Mouse (Mus musculus): ENCODE data around the gene Nrxn3.

Gene Nrxn3

GRCm38 (mm10) chr12:88722691-88723070 is at the start of gene Nrxn3:
Nrxn3 (plus strand) TSS chr12:88722876.
- DNase-seq: peak; percentile 4

DNA sequence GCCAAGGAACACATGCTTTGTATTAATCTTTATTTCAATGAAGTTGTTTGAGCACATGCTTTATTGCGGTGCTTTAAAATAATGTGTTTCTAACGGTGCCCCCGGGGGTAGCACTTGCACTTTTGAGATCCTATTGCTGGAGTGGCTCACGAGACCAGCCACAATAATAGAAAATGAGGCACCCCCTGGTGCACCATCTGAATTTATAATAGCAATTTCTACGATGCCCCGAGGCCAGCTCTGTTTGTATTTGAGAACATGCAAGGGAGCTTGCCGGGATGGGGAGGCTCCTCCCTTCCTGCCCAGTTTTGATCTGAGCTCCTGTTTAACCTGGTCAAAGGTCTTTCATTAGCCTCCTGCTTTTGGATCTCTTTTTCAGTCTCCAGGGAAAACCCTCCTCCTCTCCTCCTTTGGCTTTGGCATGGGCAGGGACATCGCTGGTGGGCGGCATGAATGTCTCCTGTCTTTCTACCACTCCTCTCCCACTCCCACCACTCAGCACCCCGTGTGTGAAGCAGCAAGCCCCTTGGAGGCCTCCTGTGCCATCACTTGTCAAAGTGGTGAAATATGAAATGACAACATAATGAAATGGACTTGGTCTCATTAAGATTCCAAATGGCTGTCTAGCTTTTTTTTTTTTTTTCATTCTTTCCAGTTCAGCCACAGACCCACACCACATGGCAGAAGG is 18.4 kb upstream of the Nrxn3 start:
- DNase-seq: peak; percentile 5

- no peak for DNase-seq
These were observed 16.7 kb upstream of the Nrxn3 start for GRCm38 (mm10) chr12:88705959-88706358.

GRCm38 (mm10) chr12:88707786-88708185 is 14.9 kb upstream of the Nrxn3 start:
- no peak for DNase-seq

- peak; percentile 64 for DNase-seq
These were observed 13.5 kb upstream of the Nrxn3 start for GRCm38 (mm10) chr12:88709223-88709622.

DNA sequence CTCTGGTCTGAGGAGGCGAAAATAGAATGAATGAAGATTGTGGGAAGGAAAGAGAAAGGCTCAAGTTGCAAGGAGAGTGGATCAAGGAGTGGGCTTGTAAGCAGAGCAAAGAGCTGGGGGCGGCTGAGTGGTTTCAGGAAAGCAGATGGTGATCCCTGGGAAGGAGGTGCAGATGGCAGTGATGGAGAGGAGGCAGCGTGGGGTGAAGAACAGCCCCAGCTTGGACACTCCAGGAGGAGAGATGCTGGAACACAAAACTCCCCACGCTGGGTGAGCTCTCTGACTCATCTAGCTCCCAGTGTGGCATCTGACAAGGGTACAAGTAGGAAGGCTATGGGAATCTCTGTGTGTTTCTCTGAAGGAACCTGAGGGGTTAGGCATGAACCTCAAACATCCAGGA is 9.2 kb upstream of the Nrxn3 start:
- no peak for DNase-seq

DNA sequence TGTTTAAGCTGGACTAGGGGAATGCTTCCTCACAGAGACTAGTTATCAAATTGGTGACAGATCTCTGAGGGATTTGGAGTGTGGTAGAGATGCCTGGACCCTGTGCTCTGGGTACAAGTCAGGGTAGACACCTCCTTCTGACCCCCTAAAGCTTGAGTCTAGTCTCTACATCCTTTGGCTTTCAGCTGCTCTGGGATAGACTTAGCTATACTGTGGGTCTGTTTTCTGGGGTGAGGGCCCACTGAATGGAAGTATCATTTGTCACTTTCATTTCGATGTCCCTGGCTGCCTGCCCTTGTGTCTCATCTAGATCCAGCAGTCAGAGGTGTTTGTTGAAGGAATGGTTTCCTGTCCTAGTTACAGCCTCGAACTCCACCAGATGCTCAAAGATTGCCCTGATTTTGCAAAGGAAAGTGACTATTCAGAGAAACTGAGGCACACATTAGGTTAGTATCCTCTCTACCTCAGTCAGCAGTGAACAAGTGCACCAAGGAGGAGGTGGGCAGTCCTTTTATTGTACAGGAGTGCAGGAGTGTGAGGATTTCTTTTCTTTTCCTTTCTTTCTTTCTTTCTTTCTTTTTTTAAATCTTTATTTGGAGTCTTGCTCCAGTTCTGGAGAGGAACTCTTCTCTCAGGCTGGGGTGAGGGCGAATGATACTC is 515 bp upstream of the Nrxn3 start:
- DNase-seq: no peak

DNA sequence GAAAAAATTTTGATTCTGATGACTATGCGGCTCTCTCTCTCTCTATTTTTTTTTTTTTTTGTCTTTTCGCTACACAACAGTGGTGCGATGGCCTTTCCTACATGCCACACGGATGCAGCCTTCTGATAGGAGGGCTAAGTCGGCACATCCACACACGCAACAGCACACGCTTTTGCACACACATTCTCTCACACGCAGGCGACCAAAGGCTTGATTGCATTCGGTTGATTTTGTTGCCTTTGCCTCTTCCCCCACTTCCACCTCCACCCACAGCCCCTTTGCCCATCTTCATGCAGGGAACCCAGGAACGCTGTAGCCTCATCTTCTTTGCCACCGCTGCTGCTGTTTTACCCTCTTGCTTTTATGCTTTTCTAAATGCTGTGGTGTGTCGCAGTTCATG is 3.6 kb downstream of the Nrxn3 start:
- no peak for DNase-seq

DNA sequence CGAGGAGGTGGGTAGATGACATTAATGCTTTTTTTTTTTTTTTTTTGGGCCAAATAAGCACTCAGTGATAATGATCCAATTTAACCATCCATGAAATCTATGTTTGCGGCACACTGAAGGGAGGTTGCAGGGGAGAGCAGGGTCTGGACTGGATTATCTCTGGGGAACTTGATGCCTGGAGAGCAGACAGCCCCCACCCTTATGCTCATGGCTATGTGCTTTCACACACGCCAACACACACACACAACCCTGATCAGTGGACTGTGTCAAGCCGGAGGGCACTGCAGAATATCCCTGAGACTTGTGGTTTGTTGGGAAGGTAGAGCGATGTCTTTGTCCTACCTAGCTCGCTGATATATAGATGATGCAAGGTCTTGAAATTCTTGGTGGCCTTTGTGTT is 4.1 kb downstream of the Nrxn3 start:
- DNase-seq: no peak

DNA sequence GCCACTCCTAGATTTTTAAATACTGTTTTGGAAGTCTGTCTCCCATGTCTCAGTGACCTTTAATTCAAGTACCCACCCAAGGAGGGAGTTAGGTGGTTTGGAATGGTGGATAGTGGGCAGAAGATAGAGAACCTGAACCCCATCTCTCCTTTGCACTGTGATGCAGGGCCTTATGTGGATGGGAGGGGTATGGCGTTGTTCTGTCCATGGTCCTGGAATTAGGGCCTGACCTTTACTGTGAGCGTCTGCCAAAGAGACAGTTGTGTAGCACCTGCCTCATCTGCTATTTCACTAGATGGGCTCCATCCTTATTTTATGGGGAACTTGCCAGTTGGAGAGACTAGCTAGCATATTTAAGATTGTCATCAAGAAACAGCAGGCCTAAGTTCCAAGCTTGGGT is 8.0 kb downstream of the Nrxn3 start:
- no peak for DNase-seq

GRCm38 (mm10) chr12:88735045-88735444 is 12.4 kb downstream of the Nrxn3 start:
- no peak for DNase-seq

DNA sequence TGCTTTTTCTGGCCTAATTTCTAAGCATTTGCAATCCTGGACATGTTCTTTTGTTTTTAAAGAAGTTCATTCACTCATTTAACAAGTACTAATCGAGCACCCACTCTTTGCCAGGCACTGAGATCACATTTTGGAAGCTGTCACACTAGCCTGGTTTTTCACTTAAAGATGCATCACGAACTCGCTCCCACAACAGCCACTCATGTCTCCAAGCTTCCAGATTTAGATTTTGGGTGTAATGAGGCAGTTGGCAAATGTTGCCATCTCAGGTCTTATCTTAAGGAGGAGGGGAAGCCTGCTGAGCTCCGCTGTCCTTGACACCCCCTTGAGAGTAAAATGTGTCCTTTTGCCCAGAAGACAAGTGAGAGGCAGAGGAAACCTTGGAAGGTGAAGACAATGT is 14.4 kb downstream of the Nrxn3 start:
- DNase-seq: no peak

- no peak for DNase-seq
These were observed 15.9 kb downstream of the Nrxn3 start for GRCm38 (mm10) chr12:88738616-88739015.

DNA sequence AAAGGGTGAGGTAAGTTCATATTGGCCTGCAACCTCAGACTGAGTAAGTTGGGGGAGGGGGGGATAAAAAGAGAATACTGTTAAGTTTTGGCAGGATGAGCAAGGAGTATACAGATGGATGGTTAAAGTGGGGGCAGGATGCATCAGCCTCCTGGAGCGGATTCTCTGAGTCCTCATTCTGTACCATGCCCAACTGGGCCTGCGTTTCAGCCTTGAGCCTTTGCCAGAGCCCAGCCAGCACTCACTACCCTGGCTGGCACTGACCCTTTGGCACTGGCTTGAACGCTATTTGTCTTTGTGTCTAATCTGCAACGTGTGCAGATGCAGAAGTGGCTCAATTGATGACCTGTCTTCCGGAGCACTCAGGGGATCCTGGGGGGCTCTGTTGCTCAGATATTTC is 24.1 kb downstream of the Nrxn3 start:
- no peak for DNase-seq

GRCm38 (mm10) chr12:88764791-88765190 is 42.1 kb downstream of the Nrxn3 start:
- no peak for DNase-seq

DNA sequence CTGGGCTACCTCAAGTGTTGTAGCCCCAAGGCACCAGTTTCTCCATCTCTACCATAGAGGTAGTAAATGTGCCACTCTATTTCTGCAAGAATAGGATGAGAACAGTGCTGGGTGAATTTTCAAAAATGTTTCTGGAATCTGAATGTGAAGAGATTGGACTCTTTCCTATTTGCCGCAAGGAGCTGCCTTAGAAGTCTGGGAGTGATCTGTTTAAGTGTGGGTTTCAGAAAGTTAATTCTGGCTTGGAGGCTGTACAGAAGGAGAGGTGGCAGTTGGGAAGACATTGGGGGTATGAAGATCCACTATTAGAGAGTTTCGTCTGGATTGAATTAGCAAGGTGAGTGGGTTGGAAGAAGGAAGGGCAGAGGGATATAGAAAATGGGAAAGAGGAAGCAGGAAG is 52.0 kb downstream of the Nrxn3 start:
- no peak for DNase-seq

DNA sequence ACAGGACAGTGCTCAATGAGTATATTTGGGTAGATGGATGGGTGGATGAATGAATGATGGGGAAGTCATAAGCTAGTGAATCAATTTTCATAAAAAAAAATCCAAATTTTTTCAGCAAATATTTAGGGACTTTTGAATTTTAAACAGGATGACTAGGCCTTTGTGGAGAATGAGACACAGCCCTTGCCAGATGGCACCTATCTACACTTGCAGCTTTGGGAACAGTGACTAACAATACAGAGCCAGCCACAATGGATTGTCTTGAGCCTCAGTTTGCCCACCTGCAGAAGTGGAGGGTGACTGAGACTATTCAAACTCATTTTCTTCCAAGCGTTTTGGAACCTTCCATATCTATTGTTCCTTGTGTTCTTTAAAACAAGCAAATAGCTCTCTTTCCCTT is 55.4 kb downstream of the Nrxn3 start:
- no peak for DNase-seq

DNA sequence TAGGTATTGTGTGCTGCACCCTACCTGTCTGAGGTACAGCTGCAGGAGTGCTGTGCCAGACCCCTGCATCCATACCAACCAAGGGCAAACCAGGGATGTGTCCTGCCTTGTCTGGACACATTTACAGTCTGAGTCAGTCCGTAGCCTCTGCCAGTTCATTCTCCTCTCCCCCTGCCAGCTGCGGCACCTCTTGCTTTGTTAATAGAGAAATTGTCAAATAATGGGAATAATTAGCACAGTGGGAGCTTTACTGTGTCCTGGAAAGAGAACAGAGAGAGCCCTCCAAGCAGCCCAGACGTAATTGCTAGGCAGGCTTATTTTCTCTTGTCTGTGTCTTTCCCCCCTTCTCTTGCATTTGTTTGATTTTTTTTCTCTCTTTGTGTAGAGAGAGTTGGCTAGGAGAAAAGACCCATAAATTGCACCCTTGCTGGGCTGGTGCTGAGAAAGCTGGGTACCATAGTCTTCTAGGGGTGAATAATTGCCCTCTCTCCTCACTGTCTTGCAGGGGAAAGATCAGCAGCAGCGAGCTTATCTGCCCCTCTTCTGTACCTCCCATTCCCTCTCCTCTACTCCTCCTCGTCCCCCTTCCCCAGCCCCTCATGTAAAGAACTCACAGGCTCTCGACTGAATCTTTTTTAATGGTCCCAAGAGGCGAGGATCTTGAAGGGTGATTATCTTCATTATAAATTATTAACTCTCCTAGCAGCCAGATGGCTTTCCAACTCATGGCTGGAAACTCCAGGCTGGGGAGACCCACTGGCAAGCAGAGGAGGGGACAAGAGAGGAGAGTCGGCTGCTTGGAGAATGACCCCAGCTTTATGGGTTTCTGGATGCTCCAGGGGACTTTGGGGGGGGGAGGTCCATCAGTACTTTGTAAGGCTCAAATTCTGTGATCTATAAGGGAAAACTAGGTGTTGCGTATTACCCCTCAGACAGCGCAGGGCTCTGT is 61.8 kb downstream of the Nrxn3 start:
- no peak for DNase-seq

DNA sequence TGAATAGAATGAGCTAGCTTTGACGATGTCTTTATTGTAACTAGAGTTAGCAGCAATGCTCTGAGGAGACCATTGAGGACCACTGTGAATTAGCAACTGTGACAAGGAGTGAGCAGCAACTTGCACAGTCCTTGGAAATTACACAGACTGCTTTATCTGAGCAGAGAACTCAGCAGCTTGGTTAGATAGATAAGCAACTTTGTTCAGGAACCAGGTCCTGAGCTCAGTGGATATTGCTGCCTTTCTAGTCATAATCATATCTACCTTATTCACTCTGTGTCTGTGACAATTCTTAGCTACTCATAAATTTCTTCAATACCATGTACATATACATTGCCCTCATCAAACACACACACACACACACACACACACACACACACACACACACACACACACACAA is 70.6 kb downstream of the Nrxn3 start:
- no peak for DNase-seq

DNA sequence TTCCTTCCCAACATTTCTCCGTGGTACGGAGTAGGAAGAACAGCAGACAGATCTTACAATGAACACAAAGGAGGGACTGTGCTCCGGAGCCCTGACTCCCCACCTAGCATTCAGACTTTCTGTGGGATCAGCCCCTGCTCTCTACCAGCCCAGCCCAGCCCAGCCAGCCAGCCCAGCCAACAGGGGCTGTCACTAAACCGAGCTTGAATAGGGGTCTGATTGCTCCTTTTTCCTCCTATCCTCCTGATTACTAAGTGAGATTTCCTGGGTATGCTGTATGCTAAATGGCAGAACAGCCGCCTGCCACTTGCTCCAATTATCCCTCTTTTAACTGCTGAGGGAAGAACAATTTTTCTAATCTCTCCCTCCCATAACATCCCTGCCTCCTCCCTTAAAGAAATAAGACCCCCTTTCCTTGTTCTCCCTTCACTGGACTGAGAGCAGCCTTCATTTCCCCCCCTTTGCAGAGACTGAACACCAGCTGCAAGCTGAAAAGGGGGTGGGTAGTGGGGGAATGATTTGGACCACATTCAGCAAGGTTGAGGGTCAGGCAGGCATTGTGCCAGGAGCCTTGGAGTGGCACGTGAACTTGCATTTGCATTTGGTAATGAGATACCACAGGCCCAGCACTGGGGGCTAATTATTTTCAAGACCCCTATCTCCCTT is 78.4 kb downstream of the Nrxn3 start:
- DNase-seq: no peak

DNA sequence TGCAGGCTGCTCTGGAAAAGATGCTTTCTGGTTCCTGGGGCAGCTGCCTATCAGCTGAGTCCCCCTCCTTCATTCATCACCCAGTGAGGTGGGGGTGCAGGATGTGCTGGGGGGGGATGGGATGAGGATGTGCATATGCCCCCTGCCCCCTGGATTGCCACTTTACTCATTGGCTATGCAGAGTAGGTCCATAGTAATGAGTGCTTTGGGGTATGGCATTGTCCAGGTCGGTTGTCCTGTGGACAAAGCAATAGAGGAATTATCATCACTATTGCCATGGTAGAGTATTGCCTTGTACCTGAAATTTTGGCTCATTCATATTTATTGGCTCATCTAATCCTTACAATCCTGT is 79.0 kb downstream of the Nrxn3 start:
- no peak for DNase-seq

GRCm38 (mm10) chr12:88808947-88809346 is 86.3 kb downstream of the Nrxn3 start:
- no peak for DNase-seq

GRCm38 (mm10) chr12:88812173-88812572 is 89.5 kb downstream of the Nrxn3 start:
- DNase-seq: no peak

Measured in kidney, postnatal 14 days (tissue).